Mouse (Mus musculus): ENCODE data around the gene Themis3. TPM values are rescaled to one million over a fixed set of nuclear protein-coding genes. Genes with fewer than 3 reads are reported as not detected.
"Not testable (repeated sequence)": the region's sequence is repeated elsewhere in the genome, so short reads cannot be mapped to it uniquely, and the experiment has no call there.

Gene Themis3
- polyA plus RNA-seq, 1 experiment = not detected

GRCm38 (mm10) chr17:66577507-66577906, 16.9 kb downstream of the Themis3 start:
- Histone ChIP-seq H3K4me3 (ENCODE audit: insufficient read depth, low read depth, low read length) (no peak overlapping the region), H3K27ac (replicated peaks; ENCODE audit: low read depth, low read length) (no peak overlapping the region), H3K4me1 (ENCODE audit: control insufficient read depth, insufficient read depth, insufficient read length, low read length) (no peaks in the 10 kb centered on the region)

GRCm38 (mm10) chr17:66572677-66573060, 21.8 kb downstream of the Themis3 start:
- H3K4me3 ChIP-seq (ENCODE audit: insufficient read depth, low read depth, low read length) = no peak overlapping the region
- H3K4me1 ChIP-seq (ENCODE audit: control insufficient read depth, insufficient read depth, insufficient read length, low read length) = no peaks in the 10 kb centered on the region
- H3K27ac ChIP-seq (replicated peaks; ENCODE audit: low read depth, low read length) = no peak overlapping the region

- Histone ChIP-seq H3K27ac (replicated peaks; ENCODE audit: low read depth, low read length) (no peak overlapping the region), H3K4me3 (ENCODE audit: insufficient read depth, low read depth, low read length) (no peak overlapping the region), H3K4me1 (ENCODE audit: control insufficient read depth, insufficient read depth, insufficient read length, low read length) (no peaks in the 10 kb centered on the region)
Observed at GRCm38 (mm10) chr17:66571860-66572676, 22.4 kb downstream of the Themis3 start.

GRCm38 (mm10) chr17:66564213-66564612, 30.2 kb downstream of the Themis3 start:
- no peak overlapping the region for H3K4me3 ChIP-seq (ENCODE audit: insufficient read depth, low read depth, low read length)
- H3K4me1 ChIP-seq (ENCODE audit: control insufficient read depth, insufficient read depth, insufficient read length, low read length) = no peaks in the 10 kb centered on the region
- H3K27ac ChIP-seq (replicated peaks; ENCODE audit: low read depth, low read length) = no peak overlapping the region

- H3K27ac ChIP-seq (replicated peaks; ENCODE audit: low read depth, low read length) = no peak overlapping the region
- no peak overlapping the region for H3K4me3 ChIP-seq (ENCODE audit: insufficient read depth, low read depth, low read length)
- no peaks in the 10 kb centered on the region for H3K4me1 ChIP-seq (ENCODE audit: control insufficient read depth, insufficient read depth, insufficient read length, low read length)
Observed at GRCm38 (mm10) chr17:66563551-66563950, 30.9 kb downstream of the Themis3 start.

GRCm38 (mm10) chr17:66561380-66561779, 33.0 kb downstream of the Themis3 start:
- Histone ChIP-seq H3K4me3 (ENCODE audit: insufficient read depth, low read depth, low read length) (no peak overlapping the region), H3K4me1 (ENCODE audit: control insufficient read depth, insufficient read depth, insufficient read length, low read length) (no peaks in the 10 kb centered on the region), H3K27ac (replicated peaks; ENCODE audit: low read depth, low read length) (no peak overlapping the region)

- Histone ChIP-seq H3K27ac (replicated peaks; ENCODE audit: low read depth, low read length) (no peak overlapping the region), H3K4me1 (ENCODE audit: control insufficient read depth, insufficient read depth, insufficient read length, low read length) (no peaks in the 10 kb centered on the region), H3K4me3 (ENCODE audit: insufficient read depth, low read depth, low read length) (no peak overlapping the region)
Observed at GRCm38 (mm10) chr17:66558404-66559317, 35.8 kb downstream of the Themis3 start.

- Histone ChIP-seq H3K4me3 (ENCODE audit: insufficient read depth, low read depth, low read length) (no peak overlapping the region), H3K4me1 (ENCODE audit: control insufficient read depth, insufficient read depth, insufficient read length, low read length) (no peaks in the 10 kb centered on the region)
Observed at GRCm38 (mm10) chr17:66552690-66553089, 41.7 kb downstream of the Themis3 start.

GRCm38 (mm10) chr17:66550486-66550885, 43.9 kb downstream of the Themis3 start:
- Histone ChIP-seq H3K4me1 (ENCODE audit: control insufficient read depth, insufficient read depth, insufficient read length, low read length) (no peaks in the 10 kb centered on the region), H3K4me3 (ENCODE audit: insufficient read depth, low read depth, low read length) (no peak overlapping the region), H3K27ac (replicated peaks; ENCODE audit: low read depth, low read length) (no peak overlapping the region)

More at GRCm38 (mm10) chr17:66552690-66553089, 41.7 kb downstream of the Themis3 start:
- H3K27ac ChIP-seq (replicated peaks; ENCODE audit: low read depth, low read length) = no peak overlapping the region

- Histone ChIP-seq H3K4me1 (ENCODE audit: control insufficient read depth, insufficient read depth, insufficient read length, low read length) (no peaks in the 10 kb centered on the region), H3K27ac (replicated peaks; ENCODE audit: low read depth, low read length) (no peak overlapping the region), H3K4me3 (ENCODE audit: insufficient read depth, low read depth, low read length) (no peak overlapping the region)
Observed at GRCm38 (mm10) chr17:66532285-66532684, 62.1 kb downstream of the Themis3 start.

- Histone ChIP-seq H3K4me1 (ENCODE audit: control insufficient read depth, insufficient read depth, insufficient read length, low read length) (no peaks in the 10 kb centered on the region), H3K27ac (replicated peaks; ENCODE audit: low read depth, low read length) (no peak overlapping the region), H3K4me3 (ENCODE audit: insufficient read depth, low read depth, low read length) (no peak overlapping the region)
Observed at GRCm38 (mm10) chr17:66523396-66523795, 71.0 kb downstream of the Themis3 start.

GRCm38 (mm10) chr17:66522631-66523030, 71.8 kb downstream of the Themis3 start:
- H3K4me1 ChIP-seq (ENCODE audit: control insufficient read depth, insufficient read depth, insufficient read length, low read length); H3K4me3 ChIP-seq (ENCODE audit: insufficient read depth, low read depth, low read length); H3K27ac ChIP-seq (replicated peaks; ENCODE audit: low read depth, low read length): not testable (repeated sequence)

GRCm38 (mm10) chr17:66519554-66520553, 74.6 kb downstream of the Themis3 start, which contains the start of gene Rab12:
TSS of gene Rab12 (minus strand) at chr17:66519729.
- peak within 1 kb of the TSS; percentile 86 for H3K4me3 ChIP-seq (ENCODE audit: insufficient read depth, low read depth, low read length)
- H3K4me1 ChIP-seq (ENCODE audit: control insufficient read depth, insufficient read depth, insufficient read length, low read length) = peaks cover 7% of the 10 kb centered on the region; the same call in 1 of the 2 replicates
- peak within 1 kb of the TSS; percentile 85 for H3K27ac ChIP-seq (replicated peaks; ENCODE audit: low read depth, low read length)

- H3K27ac ChIP-seq (replicated peaks; ENCODE audit: low read depth, low read length) = peak overlapping the region; percentile 85
- H3K4me3 ChIP-seq (ENCODE audit: insufficient read depth, low read depth, low read length) = peak overlapping the region; percentile 86
- H3K4me1 ChIP-seq (ENCODE audit: control insufficient read depth, insufficient read depth, insufficient read length, low read length) = peaks cover 7% of the 10 kb centered on the region; the same call in 1 of the 2 replicates
Observed at GRCm38 (mm10) chr17:66518877-66519553, 75.4 kb downstream of the Themis3 start.

Data from brown adipose tissue, adult 24 weeks (tissue).